Mouse (Mus musculus): ENCODE data around the gene 4930402H24Rik.

DNA sequence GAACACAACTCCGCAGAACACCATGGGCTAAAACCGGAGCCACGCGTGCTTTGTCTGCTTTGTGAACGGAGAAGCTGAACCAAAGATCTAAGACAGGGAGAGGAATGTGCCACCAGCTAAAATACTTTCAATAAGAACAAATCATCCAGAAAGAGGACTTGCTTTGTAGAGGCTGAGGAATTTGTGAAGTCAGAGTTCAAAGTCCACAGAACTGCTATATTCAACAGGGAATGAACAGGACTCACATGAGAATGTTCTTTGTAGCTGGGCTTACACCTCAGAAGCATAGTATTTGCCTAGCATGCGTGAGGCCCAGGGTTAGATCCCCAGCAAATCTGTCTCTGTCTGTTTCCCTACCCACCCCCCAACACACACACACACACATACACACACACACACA lies 145.3 kb downstream of the 4930402H24Rik start:
- TF ChIP-seq CTCF (IDR thresholded peaks at IDR 0.05; ENCODE audit: low read depth): no peak
- no peak for TF ChIP-seq EP300 (optimal IDR thresholded peaks at IDR 0.05)

All from stomach, postnatal 0 days (tissue).